Mouse (Mus musculus): ENCODE data around the gene Pecr. TPM values are rescaled to one million over a fixed set of nuclear protein-coding genes. Genes with fewer than 3 reads are reported as not detected.
A peak's percentile ranks its signal among the peaks of the same experiment; 100 is the strongest.
"Not testable (repeated sequence)": the region's sequence is repeated elsewhere in the genome, so short reads cannot be mapped to it uniquely, and the experiment has no call there.

Pecr gene
- polyA plus RNA-seq, 1 experiment from 2014 or later, result 12.6 TPM

- H3K9me3 ChIP-seq (replicated peaks), result no peaks in the 10 kb centered on the region
- H3K36me3 ChIP-seq (ENCODE audit: poor library complexity, severe bottlenecking), result no peaks in the 10 kb centered on the region
- H3K27ac ChIP-seq, result no peak overlapping the region
- H3K4me3 ChIP-seq, result peak overlapping the region; percentile 44
- peaks cover 3% of the 10 kb centered on the region; the same call in 1 of the 2 replicates for H3K4me1 ChIP-seq
- under 1% methylated on average over 11 of the region's 18 CpGs for WGBS
- peak; percentile 89 for ATAC-seq
- H3K4me2 ChIP-seq, result peak overlapping the region; percentile 65
- H3K27me3 ChIP-seq, result peaks cover 28% of the 10 kb centered on the region
- no peak overlapping the region for H3K9ac ChIP-seq
Measured at GRCm38 (mm10) chr1:72226172-72226886, 57.8 kb downstream of the Pecr start.

DNA sequence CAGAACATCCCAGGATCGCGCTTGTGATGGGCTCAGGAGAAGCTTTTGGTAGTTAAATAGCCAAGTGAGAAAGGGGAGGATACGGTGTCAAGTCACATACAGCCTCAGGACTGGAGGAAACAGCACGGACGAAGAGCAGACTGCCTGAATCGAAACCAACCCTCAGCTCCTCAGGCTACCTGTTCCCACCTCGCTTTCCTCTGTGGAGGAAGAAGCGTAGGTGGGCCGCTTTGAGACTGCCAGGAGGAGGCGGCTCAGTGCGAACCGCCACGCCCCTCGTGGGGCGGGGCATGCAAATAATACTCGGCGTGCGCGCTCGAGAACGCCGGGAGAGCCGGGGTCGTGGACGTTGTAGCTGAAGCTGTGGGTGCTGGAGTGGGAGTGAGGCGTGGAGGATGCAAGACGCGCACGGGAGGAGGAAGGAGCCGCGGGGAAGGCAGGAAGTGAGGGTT is 58.4 kb downstream of the Pecr start:
- Histone ChIP-seq H3K4me2 (peak overlapping the region; percentile 65), H3K9ac (peak overlapping the region; percentile 53), H3K27me3 (peaks cover 28% of the 10 kb centered on the region), H3K4me3 (peak overlapping the region; percentile 44)
- not testable (repeated sequence) for H3K9me3 ChIP-seq (replicated peaks); H3K4me1 ChIP-seq; H3K36me3 ChIP-seq (ENCODE audit: poor library complexity, severe bottlenecking); H3K27ac ChIP-seq
- peak; percentile 92 for ATAC-seq
- WGBS, result under 1% methylated on average over 25 of the region's 31 CpGs

DNA sequence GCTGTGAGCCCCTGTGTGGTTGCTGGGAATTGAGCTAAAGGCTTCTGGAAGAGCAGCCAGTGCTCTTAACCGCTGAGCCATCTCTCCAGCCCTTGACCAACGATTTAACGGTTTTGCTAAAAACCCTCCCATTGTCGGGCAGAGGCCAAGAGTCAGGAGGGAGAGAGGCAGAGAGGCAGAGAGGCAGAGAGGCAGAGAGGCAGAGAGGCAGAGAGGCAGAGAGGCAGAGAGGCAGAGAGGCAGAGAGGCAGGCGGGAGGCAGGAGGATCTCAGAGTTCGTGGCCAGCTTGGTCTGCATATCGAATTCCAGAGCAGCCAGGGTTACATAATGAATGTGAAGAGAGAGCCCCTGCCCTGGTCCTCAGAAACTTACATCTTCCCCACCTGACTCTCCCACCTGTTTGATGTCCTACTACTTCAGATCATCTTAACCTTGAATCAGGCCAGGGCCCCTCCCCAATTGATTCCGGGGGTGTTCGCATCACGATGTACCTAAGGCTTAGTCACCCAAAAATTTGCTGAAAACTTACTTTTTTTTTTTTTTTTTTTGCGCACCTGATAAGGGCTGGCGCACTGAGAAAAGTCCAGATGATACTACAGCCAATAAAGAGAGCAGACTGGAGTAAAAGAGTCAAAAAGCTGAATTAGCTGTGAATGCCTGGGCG is 58.9 kb downstream of the Pecr start:
- Histone ChIP-seq H3K36me3 (ENCODE audit: poor library complexity, severe bottlenecking) (no peaks in the 10 kb centered on the region), H3K27ac (no peak overlapping the region), H3K4me1 (peaks cover 3% of the 10 kb centered on the region; the same call in 1 of the 2 replicates), H3K27me3 (peaks cover 28% of the 10 kb centered on the region), H3K4me3 (peak overlapping the region; percentile 44), H3K9me3 (replicated peaks) (no peaks in the 10 kb centered on the region), H3K9ac (peak overlapping the region; percentile 53), H3K4me2 (peak overlapping the region; percentile 65)
- ATAC-seq, result no peak
- 8% methylated on average over 13 of the region's 13 CpGs for WGBS

GRCm38 (mm10) chr1:72220008-72220407 is 64.1 kb downstream of the Pecr start:
- H3K9me3 ChIP-seq (replicated peaks), result no peaks in the 10 kb centered on the region
- H3K27ac ChIP-seq, result no peak overlapping the region
- no peaks in the 10 kb centered on the region for H3K4me1 ChIP-seq
- no peaks in the 10 kb centered on the region for H3K36me3 ChIP-seq (ENCODE audit: poor library complexity, severe bottlenecking)
- H3K4me2 ChIP-seq, result no peak overlapping the region
- WGBS, result 13% methylated on average over 4 of the region's 4 CpGs
- 0 out of 2 replicates have a peak, but pooled peaks have one; percentile 39 for ATAC-seq
- H3K4me3 ChIP-seq, result no peak overlapping the region
- H3K27me3 ChIP-seq, result peaks cover 21% of the 10 kb centered on the region
- no peak overlapping the region for H3K9ac ChIP-seq

- no peak overlapping the region for H3K27ac ChIP-seq
- no peak overlapping the region for H3K4me2 ChIP-seq
- 46% methylated on average over 2 of the region's 2 CpGs for WGBS
- H3K9ac ChIP-seq, result no peak overlapping the region
- ATAC-seq, result no peak
- no peaks in the 10 kb centered on the region for H3K36me3 ChIP-seq (ENCODE audit: poor library complexity, severe bottlenecking)
- H3K4me3 ChIP-seq, result no peak overlapping the region
- no peaks in the 10 kb centered on the region for H3K9me3 ChIP-seq (replicated peaks)
- H3K27me3 ChIP-seq, result peaks cover 13% of the 10 kb centered on the region
- no peaks in the 10 kb centered on the region for H3K4me1 ChIP-seq
Measured at GRCm38 (mm10) chr1:72219116-72219515, 65.0 kb downstream of the Pecr start.

DNA sequence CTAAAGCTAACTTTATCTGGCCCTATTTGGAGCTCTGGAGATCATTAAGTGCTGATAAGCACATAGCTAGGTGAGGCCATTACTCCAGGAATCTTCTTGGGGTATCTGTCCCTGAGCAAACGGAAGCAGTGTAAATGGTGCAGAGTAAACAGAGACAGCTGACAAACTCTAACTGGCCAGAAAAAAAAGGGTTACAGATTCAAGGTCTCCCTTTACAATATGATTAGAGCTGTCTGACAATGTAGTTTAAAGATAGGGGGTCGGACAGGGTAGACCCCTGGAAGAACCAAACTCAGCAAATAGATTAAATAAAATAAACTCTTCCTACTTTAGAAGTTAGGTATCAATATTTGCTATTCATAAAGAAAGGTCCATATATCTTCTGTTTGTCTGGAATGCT is 65.5 kb downstream of the Pecr start:
- H3K36me3 ChIP-seq (ENCODE audit: poor library complexity, severe bottlenecking), result no peaks in the 10 kb centered on the region
- WGBS, result 79% methylated on average over 2 of the region's 2 CpGs

DNA sequence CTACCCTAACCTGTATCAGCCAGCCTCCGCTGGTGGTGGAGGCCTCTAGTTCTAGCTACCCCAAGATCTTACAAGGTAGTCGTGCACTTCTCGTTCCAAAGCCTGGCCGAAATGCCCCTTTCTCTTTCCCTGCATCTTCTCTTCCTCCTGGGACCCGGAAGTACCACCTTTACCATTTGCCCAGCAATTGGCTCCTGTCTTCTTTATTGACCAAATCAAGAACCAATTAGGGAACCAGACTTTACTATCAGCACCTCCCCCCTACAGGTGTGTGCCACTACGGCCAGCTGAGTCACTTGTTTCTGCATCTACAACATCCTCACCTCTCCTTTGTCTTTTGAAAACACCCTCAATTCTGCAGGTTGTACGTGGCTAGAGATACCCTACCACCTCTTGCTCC is 67.4 kb downstream of the Pecr start:
- Histone ChIP-seq H3K4me3 (no peak overlapping the region), H3K27ac (no peak overlapping the region), H3K27me3 (no peaks in the 10 kb centered on the region), H3K9me3 (replicated peaks) (no peaks in the 10 kb centered on the region), H3K4me1 (peaks cover under 1% of the 10 kb centered on the region; the same call in 1 of the 2 replicates), H3K9ac (no peak overlapping the region), H3K36me3 (ENCODE audit: poor library complexity, severe bottlenecking) (no peaks in the 10 kb centered on the region), H3K4me2 (no peak overlapping the region)
- ATAC-seq, result no peak
- 89% methylated on average over 7 of the region's 7 CpGs for WGBS

More for the DNA sequence above, 65.5 kb downstream of the Pecr start:
- Histone ChIP-seq H3K27ac (no peak overlapping the region), H3K4me2 (no peak overlapping the region), H3K9me3 (replicated peaks) (no peaks in the 10 kb centered on the region), H3K9ac (no peak overlapping the region), H3K4me1 (no peaks in the 10 kb centered on the region), H3K4me3 (no peak overlapping the region), H3K27me3 (peaks cover 8% of the 10 kb centered on the region)
- ATAC-seq, result no peak

DNA sequence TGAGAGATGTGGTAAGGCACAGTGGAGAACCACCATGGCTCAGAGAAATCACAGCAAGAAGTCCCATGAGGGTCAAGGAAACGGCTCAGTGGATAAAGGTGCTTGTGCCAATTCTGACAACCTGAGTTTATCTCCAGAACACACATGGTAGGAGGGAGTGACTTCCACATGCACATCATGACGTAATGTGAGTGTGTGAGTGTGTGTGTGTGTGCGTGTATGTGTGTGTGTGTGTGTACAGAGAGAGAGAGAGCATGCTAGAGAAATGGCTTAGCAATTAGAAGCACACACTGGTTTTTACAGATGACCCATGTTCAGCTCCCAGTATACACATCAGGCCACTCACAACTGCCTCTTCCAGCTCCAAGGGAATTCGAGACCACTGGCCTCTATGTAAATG is 68.9 kb downstream of the Pecr start:
- no peak for ATAC-seq
- 80% methylated on average over 4 of the region's 4 CpGs for WGBS

GRCm38 (mm10) chr1:72214470-72214961 is 69.6 kb downstream of the Pecr start:
- 66% methylated on average over 7 of the region's 7 CpGs for WGBS
- Histone ChIP-seq H3K27ac (no peak overlapping the region), H3K27me3 (peaks cover 8% of the 10 kb centered on the region), H3K9me3 (replicated peaks) (no peaks in the 10 kb centered on the region), H3K9ac (no peak overlapping the region), H3K4me3 (no peak overlapping the region), H3K4me1 (peaks cover 11% of the 10 kb centered on the region; the same call in 1 of the 2 replicates), H3K36me3 (ENCODE audit: poor library complexity, severe bottlenecking) (no peaks in the 10 kb centered on the region), H3K4me2 (no peak overlapping the region)
- ATAC-seq, result no peak

More for the DNA sequence above, 68.9 kb downstream of the Pecr start:
- no peaks in the 10 kb centered on the region for H3K36me3 ChIP-seq (ENCODE audit: poor library complexity, severe bottlenecking)
- peaks cover 8% of the 10 kb centered on the region for H3K27me3 ChIP-seq
- no peak overlapping the region for H3K4me2 ChIP-seq
- H3K4me3 ChIP-seq, result no peak overlapping the region
- no peak overlapping the region for H3K27ac ChIP-seq
- H3K4me1 ChIP-seq, result peaks cover 11% of the 10 kb centered on the region; the same call in 1 of the 2 replicates
- H3K9me3 ChIP-seq (replicated peaks), result no peaks in the 10 kb centered on the region
- no peak overlapping the region for H3K9ac ChIP-seq

DNA sequence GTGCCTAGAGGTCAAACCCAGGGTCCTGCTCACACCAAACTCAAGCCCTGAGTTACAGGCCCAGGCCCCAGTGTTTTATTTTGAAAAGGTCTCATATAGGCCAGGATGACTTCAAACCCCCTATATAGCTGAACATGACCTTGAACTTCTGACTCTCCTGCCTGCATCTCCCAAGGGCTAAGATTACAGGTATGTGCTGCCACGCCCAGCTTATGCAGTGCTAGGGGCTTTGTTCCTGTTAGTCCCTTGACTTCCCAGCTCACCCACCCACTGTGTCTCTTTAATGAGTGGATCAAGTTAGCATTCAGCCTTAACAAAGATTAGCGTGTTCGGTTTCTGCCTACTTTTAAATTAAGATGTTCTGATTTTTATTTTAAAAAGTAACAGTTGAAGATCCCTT is 70.2 kb downstream of the Pecr start:
- no peaks in the 10 kb centered on the region for H3K36me3 ChIP-seq (ENCODE audit: poor library complexity, severe bottlenecking)
- H3K27me3 ChIP-seq, result peaks cover 8% of the 10 kb centered on the region
- no peak overlapping the region for H3K27ac ChIP-seq
- H3K4me2 ChIP-seq, result no peak overlapping the region
- ATAC-seq, result no peak
- WGBS, result 86% methylated on average over 3 of the region's 3 CpGs
- no peak overlapping the region for H3K9ac ChIP-seq
- no peak overlapping the region for H3K4me3 ChIP-seq
- no peaks in the 10 kb centered on the region for H3K9me3 ChIP-seq (replicated peaks)
- peaks cover 11% of the 10 kb centered on the region; the same call in 1 of the 2 replicates for H3K4me1 ChIP-seq

DNA sequence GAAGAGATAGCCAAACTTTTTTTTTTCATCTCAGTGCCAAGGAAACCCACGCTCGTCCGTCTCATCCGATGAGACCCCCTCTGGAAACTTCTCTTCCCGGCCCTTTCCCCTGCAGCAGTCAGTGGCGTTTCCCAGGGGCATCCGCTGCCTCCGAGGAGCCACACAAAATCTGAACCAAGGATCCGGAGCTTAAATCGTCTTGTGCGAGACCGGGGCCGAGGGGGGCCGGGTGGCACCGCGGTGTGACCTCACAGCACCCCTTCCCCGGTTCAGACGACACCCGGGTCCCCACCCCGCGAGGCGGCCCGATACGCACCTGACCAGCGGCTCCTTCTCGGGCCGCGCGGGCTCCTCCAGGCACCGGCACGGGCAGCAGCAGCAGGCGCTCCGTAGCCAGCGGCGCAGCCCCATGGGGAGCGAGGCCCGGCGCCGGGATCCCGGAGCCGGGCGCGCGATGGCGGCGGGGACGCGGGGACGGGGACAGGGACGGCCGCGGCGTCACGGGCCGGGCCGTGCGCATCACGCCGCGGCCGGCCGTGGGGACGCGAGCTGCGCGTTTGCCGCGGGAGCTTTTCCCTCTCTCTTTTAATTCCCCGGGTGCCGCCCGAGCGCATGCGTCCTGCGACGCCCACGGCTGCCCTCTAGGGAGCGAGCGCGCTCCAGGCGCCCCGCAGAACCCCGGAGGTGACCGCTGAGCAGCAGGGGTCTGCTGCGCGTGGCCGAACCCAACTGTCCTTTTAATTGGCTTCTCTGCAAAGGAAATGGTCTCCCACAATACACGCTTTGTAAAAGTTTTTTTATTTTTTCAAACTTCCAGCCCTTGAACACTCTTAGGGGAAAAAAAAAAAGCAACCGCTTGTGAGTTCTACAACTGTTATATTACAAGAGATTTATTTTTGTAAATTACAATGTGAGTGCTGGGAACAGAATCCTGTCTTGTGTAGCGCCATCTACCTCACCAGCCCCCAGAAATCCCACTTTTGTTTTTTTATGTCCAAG is 72.1 kb downstream of the Pecr start, which contains the start of gene Mreg:
Gene Mreg, minus strand, starts transcription at position 607 of the 999 bp plus-strand sequence.
- peaks cover 8% of the 10 kb centered on the region for H3K27me3 ChIP-seq
- peak within 1 kb of the TSS; percentile 76 for H3K4me3 ChIP-seq
- no peaks in the 10 kb centered on the region for H3K36me3 ChIP-seq (ENCODE audit: poor library complexity, severe bottlenecking)
- peak within 1 kb of the TSS; percentile 82 for H3K9ac ChIP-seq
- WGBS, result under 1% methylated on average over 64 of the region's 89 CpGs
- H3K9me3 ChIP-seq (replicated peaks), result no peaks in the 10 kb centered on the region
- H3K4me1 ChIP-seq, result peaks cover 11% of the 10 kb centered on the region; the same call in 1 of the 2 replicates
- no peak within 1 kb of the TSS for H3K27ac ChIP-seq
- peak; percentile 85 for ATAC-seq
- peak within 1 kb of the TSS; percentile 97 for H3K4me2 ChIP-seq
